Mouse (Mus musculus) C2C12 (cell line): ENCODE measurements at regions not wholly inside any gene's neighbourhood (a gene's known extent, or its start where the extent isn't known, plus 50 kb on each side); places are given as distances from the start of the nearest gene placed in this dataset.

ENCODE experiments used
- CTCF ChIP-seq: IDR thresholded peaks from one replicate; pipeline ENCODE4 v1.5.1; 2011; ENCODE audit not compliant: control insufficient read depth, insufficient read depth, insufficient read length
- MAX ChIP-seq: IDR thresholded peaks from one replicate; pipeline ENCODE4 v1.6.1; 2011; ENCODE audit warnings: mild to moderate bottlenecking, control low read depth
- MYOD1 ChIP-seq: IDR thresholded peaks from one replicate; pipeline ENCODE4 v1.6.1; 2011; ENCODE audit warnings: low read depth; ENCODE audit not compliant: control insufficient read depth, insufficient read length
- USF1 ChIP-seq: IDR thresholded peaks from one replicate; pipeline ENCODE4 v1.6.1; 2011; ENCODE audit warnings: low read depth, mild to moderate bottlenecking, control low read depth, moderate library complexity

DNA sequence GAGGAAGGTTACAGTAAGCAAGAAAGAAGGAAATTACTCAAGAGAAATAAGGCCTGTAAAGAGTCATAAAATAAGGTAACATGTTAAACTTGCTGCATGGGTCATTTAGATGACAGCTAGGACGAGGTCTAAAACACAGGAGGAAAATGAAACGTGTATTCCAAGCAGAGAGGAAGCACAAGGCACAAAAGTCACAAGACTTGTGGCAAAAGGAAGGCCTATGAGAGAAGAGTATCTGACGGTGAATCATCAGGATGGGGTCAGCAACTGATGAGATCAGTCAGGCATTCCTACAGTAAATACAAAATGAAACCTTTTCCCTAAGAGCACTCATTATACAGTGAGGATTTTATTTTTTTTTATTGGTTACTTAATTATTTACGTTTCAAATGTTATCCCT is 183.6 kb upstream of the L3mbtl3 start:
- TF ChIP-seq CTCF (no peak), MYOD1 (no peak), USF1 (no peak), MAX (peak; percentile 75)
